Mouse (Mus musculus) thymus, postnatal 36 days (tissue): ENCODE data around the gene Otud7a.

Source experiments
- DNase-seq, 2 experiments: peaks; one replicate each; pipeline ENCODE4 v3.0.0; 2022; ENCODE audit warnings: mixed read lengths in 2 of 2

Gene Otud7a

DNA sequence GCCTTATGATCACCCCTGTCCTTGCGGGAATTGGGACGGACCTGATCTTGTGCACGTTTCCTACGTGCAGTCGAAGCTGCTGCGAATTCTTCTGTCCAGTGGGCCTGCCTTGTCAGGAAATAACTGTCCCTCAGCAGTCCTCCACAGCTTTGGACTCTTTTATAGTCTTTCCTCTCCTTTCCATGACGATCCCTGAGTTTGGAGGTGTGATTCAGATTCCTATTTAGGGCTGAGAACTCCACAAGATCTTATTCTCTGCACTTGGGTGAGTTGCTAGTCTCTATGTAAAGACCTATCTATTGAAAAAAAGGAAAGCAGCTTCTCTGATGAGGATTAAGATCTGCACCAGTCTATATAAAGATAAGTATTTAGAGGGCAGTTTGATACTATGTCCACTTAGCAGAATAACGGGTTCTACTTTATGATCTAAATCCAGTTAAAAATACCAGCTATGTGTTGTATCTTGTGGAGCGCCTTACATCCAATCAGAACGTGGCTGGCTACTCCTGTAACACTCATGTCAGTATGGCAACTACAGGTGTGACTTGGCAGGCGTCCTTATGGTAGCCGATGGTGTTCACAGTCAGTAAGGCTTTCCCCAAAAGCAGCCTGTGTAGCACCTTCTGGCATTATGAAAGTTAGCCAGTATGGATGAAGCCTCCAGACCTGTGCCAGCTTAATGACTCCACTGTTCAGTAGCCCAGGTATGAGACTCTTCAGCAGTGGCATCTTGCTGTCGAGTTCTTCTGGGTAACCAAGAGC, 274.8 kb downstream of the Otud7a start:
- no peak for DNase-seq

GRCm38 (mm10) chr7:63720682-63721081, 276.1 kb downstream of the Otud7a start:
- DNase-seq, result no peak

- no peak for DNase-seq
Observed at GRCm38 (mm10) chr7:63725040-63725729, 280.6 kb downstream of the Otud7a start.

DNA sequence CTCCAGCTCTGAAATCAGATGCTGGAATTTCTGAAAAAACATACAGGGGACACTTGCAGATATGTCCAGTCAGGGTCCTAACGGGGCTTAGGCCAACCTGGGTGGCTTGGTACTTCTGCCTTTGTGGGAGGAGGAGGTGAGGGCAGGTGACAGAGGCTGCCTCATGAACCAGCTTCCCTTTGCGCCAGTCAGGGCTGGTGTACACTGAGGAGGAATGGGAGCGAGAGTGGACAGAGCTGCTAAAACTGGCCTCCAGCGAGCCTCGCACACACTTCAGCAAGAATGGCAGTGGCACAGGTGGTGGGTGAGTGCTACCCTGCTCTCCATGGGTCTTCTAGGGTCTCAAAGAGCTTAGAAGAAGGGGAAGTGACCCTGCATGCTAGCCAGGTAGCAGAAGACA, 285.1 kb downstream of the Otud7a start:
- DNase-seq, result no peak

DNA sequence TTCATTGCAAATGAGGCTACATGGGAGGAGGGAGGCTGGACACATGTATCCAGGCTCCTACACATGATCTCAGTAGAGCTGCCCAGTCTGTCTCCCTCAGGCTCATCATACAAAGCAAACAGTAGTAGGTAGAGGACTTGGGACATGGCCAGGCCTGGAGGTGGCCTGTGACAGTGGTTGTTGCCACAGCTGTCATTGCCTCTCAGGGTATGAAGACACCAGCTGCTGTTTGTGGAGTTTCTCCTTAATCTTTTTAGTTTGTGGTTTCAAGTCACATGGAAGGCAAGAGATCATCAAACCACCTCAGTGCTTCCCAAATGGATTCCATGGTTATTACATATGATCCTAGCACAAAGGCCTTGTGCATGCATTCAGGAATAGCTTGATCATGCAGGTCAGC, 285.5 kb downstream of the Otud7a start:
- no peak for DNase-seq

- DNase-seq, result no peak
Observed at GRCm38 (mm10) chr7:63737725-63738124, 293.2 kb downstream of the Otud7a start.

- DNase-seq, result no peak
Observed at GRCm38 (mm10) chr7:63738142-63738541, 293.6 kb downstream of the Otud7a start.

DNA sequence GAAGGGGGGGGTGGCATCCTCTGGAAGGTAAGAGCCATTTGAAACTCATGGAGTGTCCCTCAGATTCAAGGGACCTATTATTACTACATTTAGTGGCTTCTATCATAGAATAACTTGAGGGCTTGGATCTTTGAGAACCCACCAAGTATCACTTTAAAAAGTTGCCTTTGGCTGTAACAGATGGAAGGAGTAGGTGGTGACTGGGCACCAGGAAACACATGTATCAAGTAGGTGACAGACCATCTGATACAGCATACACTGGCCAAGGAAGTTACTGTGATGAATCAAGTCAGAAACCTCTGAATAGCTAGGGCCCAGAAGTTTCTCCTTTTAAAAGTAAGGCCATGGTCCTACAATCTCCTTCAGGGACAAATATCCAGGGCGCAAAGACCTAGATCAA, 298.6 kb downstream of the Otud7a start:
- no peak for DNase-seq

DNA sequence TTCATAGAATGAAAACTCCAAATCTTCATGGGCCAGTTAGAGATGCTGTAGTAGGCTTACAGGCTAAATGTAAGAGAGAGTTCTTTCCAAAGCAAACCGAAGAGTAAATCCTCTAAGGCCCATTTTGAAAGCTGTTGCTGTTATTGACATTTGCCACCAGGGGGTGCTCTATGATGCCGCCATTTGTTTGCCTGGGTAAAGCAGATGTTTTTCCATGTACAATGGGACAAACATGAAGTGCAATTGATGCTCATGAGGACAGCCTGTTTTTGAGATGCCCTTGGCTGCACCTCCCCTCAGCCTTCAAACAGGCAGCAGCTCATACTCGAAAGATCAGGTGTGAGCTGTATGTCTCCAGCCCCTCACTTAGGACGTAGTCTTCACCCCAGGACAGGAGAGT, 307.5 kb downstream of the Otud7a start:
- peak; percentile 35 to 42 for DNase-seq

DNA sequence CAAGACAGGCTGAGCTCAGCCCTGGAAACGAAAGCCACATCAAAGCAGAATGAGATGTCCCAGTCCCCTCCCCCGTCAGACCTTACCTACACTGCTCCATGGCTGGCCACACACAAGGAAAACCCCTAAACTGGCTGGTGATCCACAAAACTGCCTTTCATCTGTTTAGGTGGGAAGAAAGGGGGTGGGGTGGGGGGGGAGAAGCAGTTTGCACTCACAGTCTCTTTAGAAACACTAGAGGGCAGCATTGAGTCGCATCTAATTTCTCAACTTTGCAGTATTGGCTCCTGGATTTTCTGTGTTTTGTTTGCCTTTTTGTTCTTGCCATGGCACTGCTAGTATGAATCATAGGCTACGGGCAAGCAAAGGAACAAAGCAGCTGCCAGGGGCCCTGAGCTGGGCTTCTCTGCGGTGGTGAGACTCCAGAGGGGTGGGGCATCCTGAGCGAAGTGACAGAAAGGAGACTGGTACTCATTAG, 308.8 kb downstream of the Otud7a start:
- DNase-seq, result peak; percentile 24 to 31

DNA sequence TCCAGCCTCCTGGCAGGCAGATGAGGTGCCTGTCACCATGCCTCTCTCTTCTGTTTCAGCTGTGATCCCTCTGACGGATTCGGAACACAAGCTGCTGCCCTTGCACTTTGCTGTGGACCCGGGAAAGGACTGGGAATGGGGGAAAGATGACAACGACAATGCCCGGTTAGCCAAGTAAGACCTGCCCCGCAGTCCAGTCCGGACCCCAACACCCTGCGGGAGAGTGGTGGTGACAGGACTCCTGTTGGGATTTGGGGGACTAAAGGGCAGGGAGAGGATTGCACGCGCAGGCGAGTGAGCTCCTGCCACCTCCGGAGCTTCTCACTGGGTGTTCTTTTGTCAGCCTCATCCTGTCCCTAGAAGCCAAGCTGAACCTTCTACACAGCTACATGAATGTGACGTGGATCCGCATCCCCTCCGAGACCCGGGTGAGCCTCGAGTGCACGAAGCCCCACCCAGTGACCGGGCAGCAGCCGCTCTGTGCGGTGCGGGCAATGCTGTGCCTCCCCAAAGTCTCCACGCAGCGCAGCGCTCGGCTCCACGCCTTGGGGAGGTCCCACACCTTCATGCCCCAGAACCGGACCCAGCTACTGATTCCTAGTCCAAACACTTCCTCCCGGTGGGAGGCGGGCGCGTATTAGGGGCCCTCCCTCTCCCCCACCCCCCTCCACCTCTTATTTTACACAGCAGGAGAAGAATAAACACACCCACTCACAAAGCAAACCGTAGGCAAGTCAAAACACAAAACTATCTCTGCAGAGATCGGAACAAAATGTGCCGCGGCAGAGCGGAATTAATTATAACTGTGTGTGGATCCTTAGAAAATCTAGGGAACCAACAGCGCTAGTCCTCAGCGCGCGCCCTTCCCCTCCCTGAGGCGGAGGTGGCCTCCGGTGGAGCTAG, 310.3 kb downstream of the Otud7a start:
- peak; percentile 36 to 54 for DNase-seq

DNA sequence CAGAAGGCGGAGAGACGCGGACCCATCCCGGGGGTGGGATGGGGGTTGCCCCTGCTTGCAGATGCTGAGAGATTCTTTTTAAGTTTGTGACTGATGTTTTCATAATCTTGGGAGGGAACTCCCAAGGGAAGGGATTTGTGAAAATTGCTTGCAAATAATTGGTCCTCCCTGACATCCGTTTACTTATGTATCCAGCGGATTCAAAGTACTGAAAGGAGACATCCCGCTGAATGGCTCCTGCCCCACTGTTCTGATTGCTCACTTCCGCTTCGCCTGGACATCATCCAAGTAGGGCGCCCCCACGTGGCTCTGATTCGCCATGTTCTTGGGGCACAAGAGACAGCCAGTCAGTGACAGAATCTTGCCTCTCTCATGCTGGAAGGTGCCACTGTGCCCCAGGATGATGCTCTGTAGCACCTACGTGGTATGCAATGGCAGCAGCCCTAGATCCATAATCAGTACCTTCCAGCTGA, 311.0 kb downstream of the Otud7a start:
- DNase-seq, result peak; percentile 77 to 79

GRCm38 (mm10) chr7:63757136-63757677, 312.7 kb downstream of the Otud7a start:
- DNase-seq, result no peak

GRCm38 (mm10) chr7:63757678-63758239, 313.2 kb downstream of the Otud7a start:
- no peak for DNase-seq

GRCm38 (mm10) chr7:63758240-63758826, 313.8 kb downstream of the Otud7a start:
- no peak for DNase-seq

DNA sequence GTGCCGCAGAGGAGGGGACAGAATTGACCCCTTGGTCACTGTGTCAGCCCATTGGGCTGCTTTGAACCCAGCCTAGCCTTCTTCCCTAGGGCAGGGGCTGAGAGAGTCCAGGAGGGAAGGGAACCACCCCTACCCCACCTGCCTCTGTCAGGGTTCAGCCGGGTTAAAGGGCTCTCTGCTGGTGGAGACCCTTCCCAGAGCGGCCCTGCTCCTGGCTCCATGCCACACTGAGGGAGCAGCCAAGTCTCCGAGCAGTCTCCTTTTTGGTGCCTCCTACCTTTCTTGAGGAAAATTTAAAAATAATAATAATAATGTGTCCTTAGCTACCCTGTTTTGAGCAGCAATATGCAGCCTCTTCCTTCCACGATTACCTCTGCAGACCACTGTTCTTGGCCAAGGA, 315.1 kb downstream of the Otud7a start:
- DNase-seq, result no peak

- DNase-seq, result no peak
Observed at GRCm38 (mm10) chr7:63762529-63762928, 318.0 kb downstream of the Otud7a start.

DNA sequence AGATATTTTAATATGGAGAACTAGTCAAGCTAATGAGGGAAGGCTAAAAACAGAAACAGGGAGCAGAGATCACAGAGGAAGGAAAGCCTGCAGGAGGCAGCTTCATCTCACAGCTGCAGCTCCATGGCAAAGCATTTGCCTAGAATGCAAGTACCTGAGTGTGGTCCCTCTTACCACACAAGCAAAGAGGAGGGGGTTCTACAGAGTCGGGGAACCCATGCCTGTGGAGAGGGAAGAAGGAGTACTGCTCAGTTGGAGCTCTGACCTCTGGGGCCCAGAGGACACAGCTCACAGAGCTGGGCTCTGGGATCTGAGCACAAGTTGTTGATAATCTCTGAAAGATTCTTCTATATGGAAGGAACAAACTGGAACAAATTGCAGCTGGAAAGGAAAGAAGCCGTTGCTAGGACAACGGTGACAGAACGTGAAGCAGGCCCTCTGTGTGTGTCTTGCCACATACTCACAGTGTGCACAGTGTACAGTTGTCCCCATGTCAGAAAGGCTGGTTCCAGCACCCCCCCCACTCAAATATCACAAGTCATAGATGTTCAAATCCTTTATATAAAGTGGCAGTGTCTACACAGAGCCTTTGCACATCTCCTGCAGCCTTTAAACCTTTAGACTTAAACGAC, 324.0 kb downstream of the Otud7a start:
- DNase-seq, result no peak

GRCm38 (mm10) chr7:63773268-63773667, 328.7 kb downstream of the Otud7a start:
- DNase-seq, result no peak

DNA sequence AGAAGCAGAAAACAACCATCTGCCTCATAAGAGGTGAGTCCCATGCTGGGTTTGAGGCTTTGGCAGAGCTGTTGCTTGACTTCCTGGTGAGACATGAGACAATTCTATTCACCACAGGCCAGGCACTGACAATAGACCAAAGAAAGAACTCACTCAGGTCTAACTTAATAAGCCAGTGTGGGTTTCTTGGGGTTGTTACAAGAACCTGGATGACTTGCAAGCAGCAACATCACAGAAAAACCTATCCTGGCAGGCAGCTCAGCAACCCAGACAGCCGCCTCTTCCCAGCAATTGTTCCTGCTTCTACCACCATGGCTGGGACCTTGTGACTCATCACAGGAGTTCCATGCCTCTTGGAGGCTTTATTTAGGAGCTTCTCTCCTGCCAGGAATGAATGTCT, 329.7 kb downstream of the Otud7a start:
- no peak for DNase-seq

DNA sequence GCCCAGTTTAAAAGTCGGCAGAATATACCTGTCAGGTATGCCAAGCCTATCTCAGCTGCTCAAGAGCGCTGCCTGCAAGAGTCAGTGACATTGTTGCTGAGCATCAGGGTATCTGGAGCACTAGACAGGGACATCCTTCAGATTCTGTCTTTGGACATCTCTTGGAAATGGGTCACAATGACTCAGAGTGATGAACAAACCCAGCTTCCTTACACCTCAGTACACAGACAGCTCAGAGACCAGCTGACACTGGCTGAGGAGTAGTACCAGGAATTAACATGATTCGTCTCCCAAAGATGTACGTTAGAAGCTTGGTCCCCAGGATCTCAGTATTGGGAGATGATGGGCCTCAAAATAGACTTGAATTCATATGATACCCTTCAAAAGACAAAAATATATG, 332.8 kb downstream of the Otud7a start:
- DNase-seq, result no peak

DNA sequence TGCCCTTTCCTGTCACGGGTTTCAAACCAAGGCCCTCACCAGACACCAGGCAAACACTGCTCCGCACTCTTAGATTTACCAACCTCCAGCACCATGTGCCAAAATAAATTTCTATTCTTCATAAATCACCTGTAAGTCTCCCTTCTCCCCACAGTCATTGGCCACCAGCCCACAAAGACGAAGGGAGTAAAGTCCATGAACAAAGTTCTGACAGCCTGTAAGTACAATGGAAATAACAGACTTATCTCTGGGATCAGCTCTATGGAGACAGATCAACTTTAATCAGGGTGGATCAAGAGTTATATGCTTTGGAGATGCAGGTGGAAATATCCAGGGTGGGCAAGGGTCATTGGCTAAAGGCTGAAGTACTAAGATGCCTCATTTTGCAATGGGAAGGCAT, 336.3 kb downstream of the Otud7a start:
- DNase-seq, result no peak
